20 mouse cellular contexts compared by ENCODE assay signal in genomic region chr12:84947894-84948583, GRCm38 (mm10). TPM values are rescaled to one million over a fixed set of nuclear protein-coding genes. Genes with fewer than 3 reads are reported as not detected.
DNase-seq lines count a peak whose midpoint lies in the region; ATAC-seq lines count a peak whose summit lies in the region.
"Had no signal": no experiment of that assay in that cellular context is flagged by ENCODE, and none has a peak within 500 bp of the region (broad histone marks: within the 10 kb centered on the region; RNA-seq: fewer than 3 reads in every experiment).

No protein-coding gene starts in this region.

- ATAC-seq in heart, embryonic 16.5 days (replicated peaks; ENCODE audit: extremely low read depth, insufficient read depth, low FRiP score) = no peak
- no peak for ATAC-seq in activated CD4-positive, CD25-positive, alpha-beta regulatory T cell, adult 4 months
- ATAC-seq: intestine, embryonic 15.5 days had no signal

- H3K4me1 ChIP-seq in heart, embryonic 16.5 days (ENCODE audit: control insufficient read depth, insufficient read depth, low read length) = peaks cover 41% of the 10 kb centered on the region
- H3K4me1 ChIP-seq: embryonic facial prominence, embryonic 15.5 days; forebrain, embryonic 10.5 days; hindbrain, embryonic 15.5 days; intestine, embryonic 15.5 days had no signal

- H3K27ac ChIP-seq in heart, embryonic 16.5 days (ENCODE audit: low read length) = peak overlapping the region; percentile 49
- H3K27ac ChIP-seq: embryonic facial prominence, embryonic 15.5 days; forebrain, embryonic 10.5 days; hindbrain, embryonic 15.5 days; intestine, embryonic 15.5 days had no signal

- H3K4me2 ChIP-seq in heart, embryonic 16.5 days (ENCODE audit: low read depth, low read length) = no peak overlapping the region
- H3K4me2 ChIP-seq: embryonic facial prominence, embryonic 15.5 days; hindbrain, embryonic 15.5 days; intestine, embryonic 15.5 days had no signal

- intact Hi-C loops in heart, postnatal 36 days (cut with DNase I) = no loop called here

- WGBS in heart, embryonic 16.5 days = 70% methylated on average over 2 of the region's 2 CpGs

- H3K27me3 ChIP-seq in heart, embryonic 16.5 days (ENCODE audit: control insufficient read depth, insufficient read depth, low read length) = no peaks in the 10 kb centered on the region
- H3K27me3 ChIP-seq: embryonic facial prominence, embryonic 15.5 days; hindbrain, embryonic 15.5 days; intestine, embryonic 15.5 days had no signal

- H3K9ac ChIP-seq in heart, embryonic 16.5 days (ENCODE audit: low read length) = no peak overlapping the region
- H3K9ac ChIP-seq: embryonic facial prominence, embryonic 15.5 days; hindbrain, embryonic 15.5 days; intestine, embryonic 15.5 days had no signal

- no peak overlapping the region for H3K4me3 ChIP-seq in heart, embryonic 16.5 days (ENCODE audit: low read length)
- H3K4me3 ChIP-seq: embryonic facial prominence, embryonic 15.5 days; forebrain, embryonic 10.5 days; hindbrain, embryonic 15.5 days; intestine, embryonic 15.5 days; myocyte had no signal

- DNase-seq in heart, postnatal 36 days = no peak
- peak; percentile 95 for DNase-seq in brain, adult 2 months (ENCODE audit: low read depth, low spot score)
- peak; percentile 73 for DNase-seq in cerebellum, adult 11 months
- DNase-seq in cerebellum, postnatal 10 days = peak; percentile 74 to 80
- DNase-seq in Muller cell, postnatal 12 days (ENCODE audit: inconsistent ontology term) = no peak
- DNase-seq: adrenal gland, postnatal 25 days; embryo, embryonic 11 days; kidney, adult 9 months; kidney, postnatal 36 days; lung, postnatal 14 days; midbrain, embryonic 14.5 days; thymus, adult 18-20 months; thymus, postnatal 4 days had no signal

- peaks cover 16% of the 10 kb centered on the region for H3K36me3 ChIP-seq in heart, embryonic 16.5 days (ENCODE audit: control insufficient read depth, insufficient read depth)
- H3K36me3 ChIP-seq: intestine, embryonic 15.5 days had no signal

- no peaks in the 10 kb centered on the region for H3K9me3 ChIP-seq in heart, embryonic 16.5 days (replicated peaks; ENCODE audit: control insufficient read depth, low read length)
- H3K9me3 ChIP-seq: embryonic facial prominence, embryonic 15.5 days; forebrain, embryonic 10.5 days; hindbrain, embryonic 15.5 days; intestine, embryonic 15.5 days had no signal

RNA-seq across cellular contexts. Expression of gene Fcf1, which starts 22.7 kb away (rescaled TPM):
- polyA plus RNA-seq in heart, embryonic 16.5 days (2015; fragmentation: Nextera tagmentation; extraction: Ambion mirVana) = 86.0 and 98.0 TPM in 2 replicates
- total RNA-seq in heart, postnatal 36 days (2021) = 10 to 100 TPM; 37.0 to 37.2 TPM
- 100 to 1,000 TPM; 196 to 212 TPM for polyA plus RNA-seq in activated CD4-positive, CD25-positive, alpha-beta regulatory T cell, adult 4 months (2017; shearing (Covaris generic))

RNA-seq across cellular contexts. Expression of gene Arel1, which starts 22.7 kb away (rescaled TPM):
- 13.1 and 13.3 TPM in 2 replicates for polyA plus RNA-seq in heart, embryonic 16.5 days (2015; fragmentation: Nextera tagmentation; extraction: Ambion mirVana)
- 10 to 100 TPM; 40.4 to 46.7 TPM for total RNA-seq in heart, postnatal 36 days (2021)
- 10 to 100 TPM; 24.9 to 31.0 TPM for polyA plus RNA-seq in activated CD4-positive, CD25-positive, alpha-beta regulatory T cell, adult 4 months (2017; shearing (Covaris generic))

RNA-seq across cellular contexts. Expression of gene Ylpm1, which starts 48.1 kb away (rescaled TPM):
- polyA plus RNA-seq in heart, embryonic 16.5 days (2015; fragmentation: Nextera tagmentation; extraction: Ambion mirVana) = 16.3 and 17.7 TPM in 2 replicates
- 10 to 100 TPM; 26.3 to 27.7 TPM for total RNA-seq in heart, postnatal 36 days (2021)
- 10 to 100 TPM; 33.4 to 36.1 TPM for polyA plus RNA-seq in activated CD4-positive, CD25-positive, alpha-beta regulatory T cell, adult 4 months (2017; shearing (Covaris generic))

Comparison
In these comparisons a context has a peak if more than half of its experiments do, and no peak if none do; other contexts are left out.
1. DNase-seq: peak in brain, adult 2 months (single experiment), cerebellum, adult 11 months (single experiment) and cerebellum, postnatal 10 days (2 of 2); none in heart, postnatal 36 days (0 of 2) and Muller cell, postnatal 12 days (single experiment).